Mouse (Mus musculus): Measurements from ENCODE around the gene Rapgef4.

DNA sequence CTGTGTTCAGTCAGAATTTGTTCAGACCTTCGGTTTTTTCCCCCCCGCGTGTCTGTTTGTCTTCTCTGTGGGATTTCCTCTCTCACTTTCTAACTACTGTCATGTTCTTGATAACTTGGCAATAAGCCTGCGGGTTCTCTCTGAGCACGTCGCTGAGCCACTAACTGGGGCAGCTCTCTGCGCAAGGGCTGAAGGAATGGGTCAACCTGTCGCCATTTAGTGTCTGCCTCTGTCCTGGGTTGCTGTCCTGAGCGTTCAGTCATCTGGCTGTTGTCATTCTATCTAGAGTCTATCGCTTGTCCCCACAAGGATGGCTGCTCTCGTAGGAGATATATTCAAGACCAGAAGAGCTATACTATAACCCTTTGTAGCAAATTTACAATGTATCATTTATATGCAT, 107.8 kb downstream of the Rapgef4 start:
- no peak for TF ChIP-seq POLR2A (IDR thresholded peaks at IDR 0.05; ENCODE audit: insufficient read depth, low read depth, low read length)
- no peak for TF ChIP-seq CTCF (IDR thresholded peaks at IDR 0.05; ENCODE audit: insufficient read depth, low read depth, low read length)

Measured in olfactory bulb, adult 2 months (tissue).